Mouse (Mus musculus): ENCODE measurements around the gene Adcy7.

- no peak for TF ChIP-seq CTCF (IDR thresholded peaks at IDR 0.05; ENCODE audit: low read depth, low read length)
- no peak for TF ChIP-seq POLR2A (IDR thresholded peaks at IDR 0.05; ENCODE audit: insufficient read depth, low read length)
Measured at GRCm38 (mm10) chr8:88315302-88315701, 43.1 kb downstream of the Adcy7 start.
